Mouse (Mus musculus): ENCODE data around the gene Plekhj1. TPM values are rescaled to one million over a fixed set of nuclear protein-coding genes. Genes with fewer than 3 reads are reported as not detected.
"Not testable (repeated sequence)": the region's sequence is repeated elsewhere in the genome, so short reads cannot be mapped to it uniquely, and the experiment has no call there.

The Plekhj1 gene
- total RNA-seq (2021), result 10 to 100 TPM; 32.6 to 32.9 TPM

- intact Hi-C loops (cut with DNase I), result loop anchor here (5.0 kb wide), 1 partner anchor 379 kb away; the partner anchor contains the start of gene Eef2
- DNase-seq, result peak; percentile 96 to 97
Measured at GRCm38 (mm10) chr10:80798150-80799006, at the start of gene Plekhj1, which contains the start of gene Sf3a2. Gene Plekhj1 (minus strand): TSS chr10:80798626. Gene Sf3a2 (plus strand): TSS chr10:80798198.

- intact Hi-C loops (cut with DNase I), result no loop called here
- no peak for DNase-seq
Measured at GRCm38 (mm10) chr10:80845732-80846131, 47.3 kb upstream of the Plekhj1 start.

- intact Hi-C loops (cut with DNase I), result no loop called here
- peak in 1 of 2 experiments; percentile 63 for DNase-seq
Measured at GRCm38 (mm10) chr10:80845055-80845693, 46.7 kb upstream of the Plekhj1 start.

- intact Hi-C loops (cut with DNase I), result no loop called here
- no peak for DNase-seq
Measured at GRCm38 (mm10) chr10:80843931-80844547, 45.6 kb upstream of the Plekhj1 start, which contains the start of gene Lingo3. Gene Lingo3 (minus strand): TSS chr10:80844039.

- intact Hi-C loops (cut with DNase I), result no loop called here
- no peak for DNase-seq
Measured at GRCm38 (mm10) chr10:80843087-80843930, 44.9 kb upstream of the Plekhj1 start.

- DNase-seq, result no peak
- intact Hi-C loops (cut with DNase I), result no loop called here
Measured at GRCm38 (mm10) chr10:80842334-80842733, 43.9 kb upstream of the Plekhj1 start.

- no peak for DNase-seq
- intact Hi-C loops (cut with DNase I), result no loop called here
Measured at GRCm38 (mm10) chr10:80841685-80842084, 43.3 kb upstream of the Plekhj1 start.

- no peak for DNase-seq
- intact Hi-C loops (cut with DNase I), result no loop called here
Measured at GRCm38 (mm10) chr10:80839848-80840247, 41.4 kb upstream of the Plekhj1 start.

- DNase-seq, result no peak
- intact Hi-C loops (cut with DNase I), result no loop called here
Measured at GRCm38 (mm10) chr10:80838346-80838912, 40.0 kb upstream of the Plekhj1 start.

- intact Hi-C loops (cut with DNase I), result no loop called here
- DNase-seq, result peak; percentile 66 to 78
Measured at GRCm38 (mm10) chr10:80837827-80838226, 39.4 kb upstream of the Plekhj1 start.

GRCm38 (mm10) chr10:80836949-80837379 lies 38.5 kb upstream of the Plekhj1 start:
- intact Hi-C loops (cut with DNase I), result no loop called here
- no peak for DNase-seq

GRCm38 (mm10) chr10:80835617-80836016 lies 37.2 kb upstream of the Plekhj1 start:
- DNase-seq, result no peak
- intact Hi-C loops (cut with DNase I), result no loop called here

- intact Hi-C loops (cut with DNase I), result no loop called here
- DNase-seq, result no peak
Measured at GRCm38 (mm10) chr10:80832818-80833217, 34.4 kb upstream of the Plekhj1 start.

- DNase-seq, result no peak
- intact Hi-C loops (cut with DNase I), result no loop called here
Measured at GRCm38 (mm10) chr10:80831136-80831535, 32.7 kb upstream of the Plekhj1 start.

GRCm38 (mm10) chr10:80829359-80830278 lies 31.2 kb upstream of the Plekhj1 start:
- intact Hi-C loops (cut with DNase I), result no loop called here
- no peak for DNase-seq

GRCm38 (mm10) chr10:80828587-80828986 lies 30.2 kb upstream of the Plekhj1 start:
- intact Hi-C loops (cut with DNase I); DNase-seq: not testable (repeated sequence)

- intact Hi-C loops (cut with DNase I), result loop anchor here (2.0 kb wide), 1 partner anchor 27 kb away; the partner anchor contains the start of genes Lsm7 and Sppl2b
- no peak for DNase-seq
Measured at GRCm38 (mm10) chr10:80827870-80828420, 29.5 kb upstream of the Plekhj1 start.

Measured in heart, postnatal 10 days (tissue).